Mouse (Mus musculus) heart, postnatal 4 days (tissue): ENCODE results near the gene Cst13. TPM values are rescaled to one million over a fixed set of nuclear protein-coding genes. Genes with fewer than 3 reads are reported as not detected.
"Not testable (repeated sequence)": the region's sequence is repeated elsewhere in the genome, so short reads cannot be mapped to it uniquely, and the experiment has no call there.

ENCODE experiments used
- DNase-seq: peaks from one replicate; pipeline ENCODE4 v3.0.0; 2021
- total RNA-seq, 2 experiments: library from RNA; stranded (reverse); gene quantifications; 2 replicates each; pipeline ENCODE4 v1.2.3; 2021

Gene Cst13
- total RNA-seq: not detected

DNA sequence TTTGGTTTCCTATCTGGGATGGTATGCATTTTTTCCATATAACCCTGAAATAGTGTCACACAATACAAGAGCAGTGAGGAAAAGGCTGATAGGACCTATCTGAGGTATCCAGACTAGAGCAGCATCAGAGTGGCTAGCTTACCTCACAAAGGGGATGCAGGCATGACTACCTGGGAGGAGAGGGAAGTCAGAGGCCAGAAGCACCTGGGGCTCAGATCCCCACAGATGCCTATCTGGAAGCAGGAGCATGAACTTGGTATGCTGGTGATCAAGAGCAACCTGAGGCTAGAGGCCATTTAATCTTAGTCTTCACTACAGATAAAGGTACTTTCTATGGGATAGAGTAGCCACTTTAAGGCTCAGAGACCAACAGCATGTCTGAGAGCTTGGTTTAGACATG is at the start of gene Cst13:
Cst13 (plus strand) TSS at position 173 of the 400 bp plus-strand sequence.
- DNase-seq: no peak

- not testable (repeated sequence) for DNase-seq
These were observed 48.5 kb upstream of the Cst13 start, which contains the start of gene Cst11 for GRCm38 (mm10) chr2:148771397-148771796. Gene Cst11 (minus strand): TSS chr2:148771497.

- no peak for DNase-seq
These were observed 38.2 kb upstream of the Cst13 start, which contains the start of gene 8030411F24Rik for GRCm38 (mm10) chr2:148781709-148782108. Gene 8030411F24Rik (plus strand): TSS chr2:148782009.

DNA sequence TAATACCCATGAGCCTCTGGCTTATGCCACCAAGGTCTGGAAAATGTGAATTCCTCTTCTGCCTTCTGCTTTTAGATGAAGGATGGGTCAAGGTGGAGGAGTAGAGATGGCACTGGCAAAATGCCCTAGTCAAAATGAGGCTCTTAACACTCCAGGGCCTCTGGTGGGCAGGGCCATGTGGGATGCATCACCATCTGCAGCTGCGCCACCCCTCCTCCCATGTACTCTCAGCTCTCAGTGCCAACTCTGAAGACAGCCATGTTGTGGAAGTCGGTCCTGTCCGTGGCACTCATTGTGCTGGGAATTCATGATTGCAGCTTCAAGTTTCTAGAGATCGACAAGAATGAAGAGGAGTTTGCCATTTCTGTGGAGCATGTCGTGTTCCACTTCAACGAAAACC is 30.7 kb upstream of the Cst13 start, which contains the start of gene Cst12:
Cst12 (plus strand) TSS at position 220 of the 400 bp plus-strand sequence.
- no peak for DNase-seq

DNA sequence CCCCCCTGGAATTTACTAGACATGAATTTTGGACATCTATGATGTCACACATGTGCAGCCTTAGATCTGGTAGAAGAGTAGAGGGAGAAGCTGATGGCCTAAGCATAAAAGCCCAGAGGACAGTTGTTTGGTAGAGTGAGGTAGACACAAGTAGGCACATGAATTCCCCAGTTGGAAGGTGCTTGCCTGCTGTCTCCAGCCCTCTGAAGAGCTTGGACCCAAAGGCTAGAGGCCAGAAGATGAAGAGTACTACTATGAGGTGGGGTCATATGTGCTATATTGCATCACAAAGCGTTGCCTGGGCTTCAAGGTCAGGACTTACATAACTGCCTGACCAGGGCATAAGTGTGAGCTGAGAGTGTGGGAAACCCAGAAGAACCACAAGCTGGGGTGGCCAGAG is 21.4 kb upstream of the Cst13 start, which contains the start of gene Cst8:
Cst8 (plus strand) TSS at position 301 of the 400 bp plus-strand sequence.
- DNase-seq: no peak

GRCm38 (mm10) chr2:148801491-148801921 is 18.4 kb upstream of the Cst13 start:
- DNase-seq: peak; percentile 6

DNA sequence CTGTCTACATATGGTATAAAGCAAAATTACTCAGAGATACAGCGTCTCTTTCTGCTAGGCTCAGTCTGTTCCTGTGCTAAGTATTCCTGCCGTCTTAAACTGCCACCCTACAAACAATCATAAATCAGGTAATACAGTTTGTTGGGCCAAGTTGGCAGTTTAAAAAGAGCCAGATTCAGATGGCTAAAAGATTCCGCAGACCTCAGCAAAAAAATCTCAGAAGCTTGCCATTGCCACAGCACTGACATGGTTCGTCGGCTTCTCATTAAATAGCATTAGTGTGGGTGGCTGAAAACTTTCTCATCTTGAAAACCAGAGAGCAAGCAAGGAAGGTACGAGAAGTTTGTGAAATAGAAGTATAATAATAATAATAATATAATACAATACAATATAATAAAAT is 13.2 kb upstream of the Cst13 start:
- DNase-seq: no peak

- no peak for DNase-seq
These were observed 6.1 kb downstream of the Cst13 start for GRCm38 (mm10) chr2:148825986-148826385.

DNA sequence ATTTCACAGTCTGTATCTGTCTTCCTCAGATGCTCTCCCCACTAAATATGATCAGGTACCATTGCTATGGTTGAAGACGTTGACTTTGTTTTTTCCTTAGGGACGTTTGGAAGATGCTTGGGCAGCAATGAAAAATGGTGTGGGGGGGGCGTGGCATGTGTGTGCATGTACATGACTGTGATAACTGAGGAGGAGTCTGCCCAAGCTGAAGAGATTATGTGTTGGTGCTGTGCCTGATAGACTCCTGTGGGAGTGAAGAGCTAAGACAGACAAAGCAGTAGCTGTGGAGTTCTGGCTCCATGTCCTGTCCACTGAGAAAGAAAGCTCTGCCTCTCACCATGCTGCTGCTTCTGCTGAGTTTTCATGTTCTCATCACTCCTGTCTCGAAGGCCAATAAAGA is 15.0 kb downstream of the Cst13 start, which contains the start of gene Cst9:
Cst9 (plus strand) TSS at position 236 of the 400 bp plus-strand sequence.
- DNase-seq: no peak

DNA sequence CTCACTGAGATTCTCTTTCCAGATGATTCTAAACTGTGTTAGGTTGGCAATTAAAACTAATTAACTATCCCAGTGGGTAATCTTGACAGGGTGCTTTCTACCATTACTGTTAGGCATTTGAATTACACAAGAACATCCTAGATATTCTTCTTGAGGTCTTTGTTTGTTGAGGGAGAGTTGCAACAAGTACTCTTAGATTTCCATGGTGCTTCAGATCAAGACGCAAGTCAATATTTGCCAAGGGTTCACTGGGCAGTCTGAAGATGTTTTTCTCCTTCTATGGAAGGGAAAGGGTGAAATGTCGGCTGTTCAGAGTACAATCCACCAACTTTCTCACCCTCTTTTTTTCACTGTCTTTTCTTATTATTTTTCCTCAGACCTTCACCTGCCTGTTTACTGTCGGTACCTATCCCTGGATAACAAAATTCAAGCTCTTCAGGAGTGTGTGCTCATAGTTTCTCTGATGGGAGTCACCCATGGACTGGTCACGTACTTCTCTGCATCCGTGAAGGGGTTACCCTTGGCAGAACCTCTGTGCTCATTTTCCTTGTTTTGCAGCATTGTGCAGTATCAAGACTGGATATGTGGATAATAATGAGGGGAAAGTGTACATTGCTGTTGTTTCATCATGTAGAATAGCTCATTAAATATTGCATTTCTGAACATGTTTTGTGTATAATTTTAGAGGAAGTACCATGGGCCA is 18.3 kb downstream of the Cst13 start:
- DNase-seq: no peak

- no peak for DNase-seq
These were observed 19.3 kb downstream of the Cst13 start for GRCm38 (mm10) chr2:148839224-148839623.

DNA sequence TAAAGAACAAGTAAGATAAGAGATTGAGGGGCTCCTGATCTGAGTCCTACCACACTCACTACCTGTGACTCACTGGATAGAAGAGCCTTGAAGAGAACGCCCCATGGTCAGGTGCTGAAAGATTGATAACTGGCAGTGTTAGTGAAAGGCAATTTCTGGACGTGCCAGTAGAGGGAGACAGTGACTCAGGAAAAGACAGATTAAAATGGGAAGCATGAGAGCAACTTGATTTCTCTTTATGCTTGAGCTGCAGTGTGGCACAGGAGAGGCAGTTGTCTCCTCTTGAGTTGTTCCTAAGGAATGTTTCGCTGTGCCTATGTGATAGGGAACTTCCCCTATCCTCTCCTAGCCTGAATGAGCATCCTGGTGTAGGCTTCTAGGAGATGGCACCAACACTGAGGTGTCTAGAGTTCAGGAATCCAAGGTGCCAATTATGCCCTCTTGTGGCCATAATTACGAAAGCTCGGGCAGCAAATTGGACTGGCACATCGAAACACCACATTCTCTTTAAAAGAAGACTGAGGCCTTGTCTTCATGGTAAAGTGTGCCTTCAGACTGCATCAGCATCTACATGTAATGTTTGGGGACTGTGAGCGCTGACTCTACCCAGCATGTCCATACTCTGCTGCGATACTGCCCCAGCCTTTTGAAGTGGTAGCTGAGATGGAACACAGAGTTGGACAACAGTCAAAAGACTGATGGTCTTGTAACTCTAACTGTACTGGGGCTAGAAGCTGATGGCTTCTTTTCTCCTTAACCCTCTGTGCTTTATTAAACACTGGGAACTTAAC is 31.4 kb downstream of the Cst13 start:
- DNase-seq: peak; percentile 86

- DNase-seq: no peak
These were observed 36.9 kb downstream of the Cst13 start for GRCm38 (mm10) chr2:148856630-148857400.

DNA sequence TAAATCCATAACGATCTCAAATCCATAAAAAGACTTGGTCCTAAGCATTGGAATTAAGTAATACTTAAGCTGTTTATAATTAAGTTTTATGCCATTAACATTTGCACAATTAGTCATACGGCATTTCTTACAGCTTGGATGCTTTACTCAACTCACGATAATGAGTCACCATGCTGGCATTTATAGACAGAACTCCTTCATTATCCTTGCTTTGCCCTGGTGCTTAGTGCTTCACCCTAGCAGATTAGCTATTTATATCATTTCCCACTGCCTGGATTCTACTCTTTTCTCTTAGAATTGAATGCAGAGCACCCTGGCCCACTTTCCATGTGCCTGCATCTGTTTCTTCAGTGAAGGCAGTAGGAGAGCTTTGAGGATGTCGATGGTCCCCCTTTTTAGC is 37.6 kb downstream of the Cst13 start:
- no peak for DNase-seq

GRCm38 (mm10) chr2:148860993-148861392 is 41.1 kb downstream of the Cst13 start:
- DNase-seq: no peak

DNA sequence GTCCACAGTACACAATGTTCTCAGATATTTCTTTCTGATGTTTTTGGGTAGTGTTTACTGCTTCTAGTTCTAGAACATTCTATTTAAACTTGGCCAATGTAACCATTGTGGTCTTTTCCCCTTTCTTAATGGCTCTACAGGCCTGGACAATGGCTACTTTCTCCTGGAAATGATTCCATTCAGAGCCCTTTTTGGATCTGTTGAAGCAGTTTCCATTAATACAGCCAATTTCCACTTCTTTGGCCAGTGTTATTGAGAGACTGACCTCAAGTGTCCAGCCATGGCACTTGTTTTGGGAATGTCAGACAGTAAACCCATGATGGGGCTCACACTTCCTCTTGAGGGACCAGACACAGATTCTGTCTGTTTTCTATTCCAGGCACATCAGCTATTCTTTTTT is 41.8 kb downstream of the Cst13 start:
- DNase-seq: no peak

DNA sequence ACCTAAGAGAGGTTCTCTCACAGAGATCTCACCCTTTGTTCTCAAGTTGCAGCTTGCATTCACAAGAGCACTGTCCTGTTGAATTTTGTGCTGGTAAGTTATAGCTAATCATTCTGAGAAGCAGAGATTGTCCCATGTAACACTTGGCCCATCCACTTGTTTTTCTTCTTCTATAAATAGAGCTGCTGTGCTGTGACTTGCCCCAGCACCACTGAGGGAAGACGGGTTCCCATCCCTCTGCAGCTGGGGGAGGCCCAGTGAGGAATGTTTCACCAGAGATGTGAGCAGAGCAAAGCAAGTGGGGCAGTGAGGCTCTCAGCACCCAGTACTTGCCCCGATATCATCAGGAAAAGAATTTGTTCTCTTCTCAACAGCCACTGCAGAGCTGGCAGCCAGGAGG is 45.1 kb downstream of the Cst13 start, which contains the start of gene 9230104L09Rik:
9230104L09Rik (minus strand) TSS at position 73 of the 400 bp plus-strand sequence.
- DNase-seq: no peak

GRCm38 (mm10) chr2:148868959-148869358 is 49.1 kb downstream of the Cst13 start:
- no peak for DNase-seq

GRCm38 (mm10) chr2:148870526-148870925 is 50.6 kb downstream of the Cst13 start:
- no peak for DNase-seq

DNA sequence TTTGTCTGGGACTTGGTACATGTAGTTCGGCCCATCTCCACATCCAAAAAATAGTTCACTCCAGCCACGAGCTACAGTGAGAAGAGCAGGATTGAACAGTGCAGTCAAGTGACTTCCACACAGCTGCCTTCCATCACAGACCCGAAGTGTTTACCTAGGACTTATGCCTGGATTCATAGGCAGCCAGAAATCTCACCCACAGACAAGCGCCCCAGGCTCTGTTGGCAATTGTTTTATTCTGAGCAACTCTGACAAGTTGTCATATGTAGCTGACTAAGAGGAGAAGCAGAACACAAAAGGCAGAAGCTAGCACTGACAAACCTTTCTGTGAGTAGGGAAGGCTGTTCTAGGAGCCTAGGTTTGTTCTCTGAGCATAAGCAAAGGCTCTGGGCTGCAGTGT is 53.0 kb downstream of the Cst13 start:
- peak; percentile 28 for DNase-seq

DNA sequence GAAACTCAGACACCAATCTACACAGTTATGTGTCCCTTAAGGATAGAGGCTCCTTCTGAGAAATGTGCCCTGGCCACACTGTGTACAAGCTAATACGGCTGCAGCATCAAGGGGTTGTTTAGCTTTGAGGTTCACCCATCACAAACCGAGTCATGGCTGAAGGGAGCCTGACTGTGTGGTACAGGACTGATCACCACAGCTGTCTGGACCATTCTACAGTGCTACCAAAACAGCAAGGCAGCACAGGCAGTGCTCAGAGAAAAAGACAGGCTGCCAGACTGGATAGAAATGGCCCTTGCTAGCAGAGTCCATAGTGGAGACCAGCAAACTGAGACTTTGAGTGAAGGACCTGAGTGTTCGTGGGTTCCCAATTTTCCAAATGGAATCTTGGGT is 54.3 kb downstream of the Cst13 start:
- DNase-seq: no peak

DNA sequence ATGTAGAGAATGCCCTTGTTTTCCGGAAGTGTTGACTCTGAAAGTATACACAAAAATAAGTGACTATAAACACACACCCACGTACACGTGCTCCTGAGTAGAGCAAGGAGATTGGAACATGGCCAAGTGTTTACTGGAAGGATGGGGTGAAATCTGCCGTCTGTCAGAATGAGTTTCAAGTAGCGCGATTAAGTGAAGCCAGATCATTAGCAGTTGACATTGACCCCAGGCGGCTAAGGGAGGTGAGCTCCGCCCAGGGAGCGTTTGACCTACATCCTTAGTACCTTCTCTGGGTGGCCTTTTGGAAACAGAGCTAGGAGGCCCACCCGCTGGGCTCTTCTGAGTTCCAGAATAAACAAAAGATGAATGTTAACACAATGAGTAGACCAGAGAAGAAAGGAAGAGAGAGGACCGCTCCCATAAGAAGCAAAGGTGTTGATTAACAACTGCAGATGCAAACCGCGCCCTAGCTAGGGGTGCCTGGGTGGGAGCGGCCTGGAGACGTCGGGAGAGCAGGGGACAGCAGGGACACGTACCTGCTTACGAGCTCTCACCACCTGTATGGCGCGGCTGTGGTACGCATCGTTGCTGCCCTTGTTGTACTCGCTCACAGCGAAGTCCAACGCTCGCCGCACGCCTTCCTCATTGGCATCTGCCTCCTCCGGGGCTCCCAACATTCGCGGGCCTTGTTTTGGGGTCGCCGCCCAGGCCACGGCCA is 54.9 kb downstream of the Cst13 start:
- DNase-seq: no peak
